Mouse (Mus musculus) cortical plate, adult 2 months (tissue): ENCODE results near the gene Wbp4. TPM values are rescaled to one million over a fixed set of nuclear protein-coding genes. Genes with fewer than 3 reads are reported as not detected.
"Not testable (repeated sequence)": the region's sequence is repeated elsewhere in the genome, so short reads cannot be mapped to it uniquely, and the experiment has no call there.

ENCODE experiments used
- H3K27ac ChIP-seq: fragments of 200-500 bp; 2 replicates; pipeline ENCODE4 v1.5.1; 2012; ENCODE audit warnings: low read length, control low read depth, inconsistent platforms; ENCODE audit not compliant: insufficient read depth
- H3K4me1 ChIP-seq: fragments of 200-500 bp; 2 replicates; pipeline ENCODE4 v1.6.1; 2011; ENCODE audit warnings: low read length; ENCODE audit not compliant: control insufficient read depth, insufficient read depth
- H3K4me3 ChIP-seq: fragments of 200-500 bp; 2 replicates; pipeline ENCODE4 v1.5.1; 2011; ENCODE audit warnings: mild to moderate bottlenecking, low read length, control low read depth; ENCODE audit not compliant: insufficient read depth
- CTCF ChIP-seq: fragments of 200-500 bp; IDR thresholded peaks from 2 replicates; pipeline ENCODE4 v1.5.1; 2011; ENCODE audit warnings: mild to moderate bottlenecking, control low read depth, low read length; ENCODE audit not compliant: insufficient read depth; ENCODE audit errors: extremely low read depth
- POLR2A ChIP-seq: fragments of 200-500 bp; IDR thresholded peaks from 2 replicates; pipeline ENCODE4 v1.6.1; 2011; ENCODE audit warnings: mild to moderate bottlenecking, low read length, control low read depth; ENCODE audit not compliant: insufficient read depth; ENCODE audit errors: extremely low read depth
- polyA plus RNA-seq: library from polyadenylated mRNA; depleted of rRNA; stranded (reverse); fragments of >200 nt; gene quantifications from 2 replicates; pipeline ENCODE4 v1.2.3, GENCODE M21; 2012

Wbp4 gene
- polyA plus RNA-seq, 1 experiment: 24.0 TPM

- H3K27ac ChIP-seq: no peak overlapping the region
- no peak for TF ChIP-seq POLR2A
- no peak for TF ChIP-seq CTCF
- H3K4me1 ChIP-seq: no peaks in the 10 kb centered on the region
- no peak overlapping the region for H3K4me3 ChIP-seq
These were observed 15.7 kb downstream of the Wbp4 start for GRCm38 (mm10) chr14:79465623-79466022.

GRCm38 (mm10) chr14:79460988-79461387 lies 20.3 kb downstream of the Wbp4 start:
- no peak overlapping the region for H3K4me3 ChIP-seq
- TF ChIP-seq CTCF: no peak
- TF ChIP-seq POLR2A: no peak

GRCm38 (mm10) chr14:79460401-79460800 lies 20.9 kb downstream of the Wbp4 start:
- no peak overlapping the region for H3K4me3 ChIP-seq
- no peaks in the 10 kb centered on the region for H3K4me1 ChIP-seq
- H3K27ac ChIP-seq: no peak overlapping the region
- no peak for TF ChIP-seq POLR2A
- no peak for TF ChIP-seq CTCF

More at GRCm38 (mm10) chr14:79460988-79461387, 20.3 kb downstream of the Wbp4 start:
- Histone ChIP-seq H3K4me1 (no peaks in the 10 kb centered on the region), H3K27ac (no peak overlapping the region)

- not testable (repeated sequence) for H3K4me1 ChIP-seq, H3K27ac ChIP-seq, H3K4me3 ChIP-seq
These were observed 28.8 kb downstream of the Wbp4 start for GRCm38 (mm10) chr14:79452591-79452934.

GRCm38 (mm10) chr14:79451681-79452590 lies 29.4 kb downstream of the Wbp4 start, which contains the start of gene Kbtbd6:
Gene Kbtbd6, plus strand, starts transcription at chr14:79451835.
- not testable (repeated sequence) for H3K4me1 ChIP-seq, H3K27ac ChIP-seq
- H3K4me3 ChIP-seq: peak within 1 kb of the TSS; percentile 25

GRCm38 (mm10) chr14:79445055-79445620 lies 36.2 kb downstream of the Wbp4 start:
- TF ChIP-seq POLR2A (peak; percentile 36; the same call in 1 of the 2 replicates), CTCF (no peak)
- H3K4me1 ChIP-seq: peaks cover 2% of the 10 kb centered on the region; the same call in 1 of the 2 replicates
- no peak overlapping the region for H3K27ac ChIP-seq
- no peak overlapping the region for H3K4me3 ChIP-seq

- no peak for TF ChIP-seq POLR2A
- no peak for TF ChIP-seq CTCF
- H3K4me3 ChIP-seq: no peak overlapping the region
These were observed 36.7 kb downstream of the Wbp4 start for GRCm38 (mm10) chr14:79444601-79445000.

GRCm38 (mm10) chr14:79441441-79441840 lies 39.9 kb downstream of the Wbp4 start:
- Histone ChIP-seq H3K4me3 (no peak overlapping the region), H3K27ac (no peak overlapping the region), H3K4me1 (peaks cover 2% of the 10 kb centered on the region; the same call in 1 of the 2 replicates)
- TF ChIP-seq POLR2A (no peak), CTCF (no peak)

More at GRCm38 (mm10) chr14:79444601-79445000, 36.7 kb downstream of the Wbp4 start:
- Histone ChIP-seq H3K4me1 (peaks cover 2% of the 10 kb centered on the region; the same call in 1 of the 2 replicates), H3K27ac (no peak overlapping the region)

- Histone ChIP-seq H3K4me3 (no peak overlapping the region), H3K4me1 (no peaks in the 10 kb centered on the region), H3K27ac (no peak overlapping the region)
- TF ChIP-seq POLR2A (no peak), CTCF (no peak)
These were observed 40.7 kb downstream of the Wbp4 start for GRCm38 (mm10) chr14:79440655-79441054.

- H3K27ac ChIP-seq: no peak overlapping the region
- no peak for TF ChIP-seq CTCF
- TF ChIP-seq POLR2A: no peak
- H3K4me3 ChIP-seq: no peak overlapping the region
- H3K4me1 ChIP-seq: no peaks in the 10 kb centered on the region
These were observed 47.3 kb downstream of the Wbp4 start for GRCm38 (mm10) chr14:79434068-79434467.

- not testable (repeated sequence) for H3K27ac ChIP-seq, H3K4me1 ChIP-seq
- H3K4me3 ChIP-seq: peak overlapping the region; percentile 46; the same call in 1 of the 2 replicates
These were observed 54.5 kb downstream of the Wbp4 start for GRCm38 (mm10) chr14:79426730-79427365.
